Mouse (Mus musculus) embryonic fibroblast, embryonic 13.5 days (primary cell): Measurements from ENCODE around the gene Cep152.

Experiments used
- CTCF ChIP-seq: IDR thresholded peaks from 2 replicates; pipeline ENCODE4 v1.5.1; 2011; ENCODE audit warnings: mild to moderate bottlenecking, control low read depth, low read length, moderate library complexity, borderline replicate concordance; ENCODE audit not compliant: insufficient read depth
- POLR2A ChIP-seq: IDR thresholded peaks from 2 replicates; pipeline ENCODE4 v1.6.1; 2011; ENCODE audit warnings: low read depth, mild to moderate bottlenecking, control low read depth, low read length, moderate library complexity

- TF ChIP-seq CTCF = no peak
- no peak for TF ChIP-seq POLR2A
These were observed 12.4 kb upstream of the Cep152 start for GRCm38 (mm10) chr2:125637331-125637730.
